Mouse (Mus musculus): Measurements from ENCODE around the gene Slc9a1.

Slc9a1 gene

GRCm38 (mm10) chr4:133442194-133442593, 72.7 kb downstream of the Slc9a1 start:
- DNase-seq = no peak

DNA sequence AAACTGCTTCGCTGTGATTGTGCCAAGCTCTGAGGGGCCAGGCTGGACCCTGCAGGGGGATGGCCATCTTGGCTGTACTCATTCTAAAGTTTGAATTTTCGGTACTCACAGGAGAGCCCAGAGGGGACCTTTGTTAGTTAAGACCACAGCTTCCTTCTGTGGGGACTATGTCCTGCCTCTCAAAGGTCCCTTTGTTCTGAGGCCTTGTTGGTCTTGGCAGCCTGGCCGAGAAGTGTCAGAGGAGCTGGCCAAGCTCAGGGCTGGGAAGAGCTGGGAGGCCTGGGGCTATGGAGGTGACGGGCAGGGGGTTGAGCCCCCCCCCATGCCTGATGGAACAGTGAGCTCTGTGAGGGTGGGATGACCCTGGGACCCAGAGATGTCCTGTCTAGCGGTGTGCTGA, 73.6 kb downstream of the Slc9a1 start:
- DNase-seq = no peak

DNA sequence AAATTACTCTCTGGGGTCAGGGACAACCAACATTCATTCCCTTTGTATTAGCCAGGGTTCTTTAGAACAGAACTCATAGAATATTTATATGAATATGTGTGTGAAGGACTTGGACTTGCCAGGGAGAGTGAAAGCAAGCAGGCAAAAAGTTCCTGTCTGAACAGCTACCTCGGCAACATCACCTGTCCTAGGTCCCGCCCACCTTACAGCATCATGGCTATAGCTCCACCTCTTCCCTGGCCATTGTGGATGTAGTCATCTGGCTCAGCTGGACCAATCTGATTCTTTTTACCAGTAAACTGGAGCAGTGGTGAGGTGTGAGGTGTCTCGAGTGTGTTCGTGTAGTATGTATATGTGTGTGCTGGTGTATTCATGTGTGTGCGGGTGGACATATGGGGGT, 76.2 kb downstream of the Slc9a1 start:
- DNase-seq = no peak

GRCm38 (mm10) chr4:133447366-133447765, 77.9 kb downstream of the Slc9a1 start:
- DNase-seq = no peak

- DNase-seq = no peak
These were observed 78.5 kb downstream of the Slc9a1 start for GRCm38 (mm10) chr4:133447967-133448366.

- DNase-seq = no peak
These were observed 79.3 kb downstream of the Slc9a1 start for GRCm38 (mm10) chr4:133448708-133449388.

- peak; percentile 30 for DNase-seq
These were observed 80.2 kb downstream of the Slc9a1 start for GRCm38 (mm10) chr4:133449726-133450125.

- DNase-seq = peak; percentile 69
These were observed 82.0 kb downstream of the Slc9a1 start for GRCm38 (mm10) chr4:133451536-133451935.

GRCm38 (mm10) chr4:133452433-133452832, 82.9 kb downstream of the Slc9a1 start:
- DNase-seq = no peak

DNA sequence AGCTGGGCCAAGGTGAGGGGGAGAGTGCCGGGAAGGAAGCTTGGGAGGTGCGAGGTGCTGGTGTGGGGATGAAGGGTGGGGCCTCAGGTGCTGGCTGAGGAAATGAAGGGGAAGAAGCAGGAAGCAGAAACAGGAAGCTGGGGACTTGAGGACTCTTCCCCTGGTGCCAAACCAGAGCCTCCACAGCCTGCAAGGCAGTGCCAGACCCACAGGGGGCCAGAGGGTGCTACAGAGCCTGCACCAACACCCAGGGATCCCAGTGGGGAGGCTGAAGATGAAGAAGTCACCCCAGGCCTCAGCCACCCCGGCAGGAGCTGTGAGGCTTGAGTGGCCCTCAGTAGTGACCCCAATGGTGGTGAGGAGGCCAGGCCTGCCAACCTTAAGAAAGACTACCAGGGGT, 88.5 kb downstream of the Slc9a1 start:
- no peak for DNase-seq

DNA sequence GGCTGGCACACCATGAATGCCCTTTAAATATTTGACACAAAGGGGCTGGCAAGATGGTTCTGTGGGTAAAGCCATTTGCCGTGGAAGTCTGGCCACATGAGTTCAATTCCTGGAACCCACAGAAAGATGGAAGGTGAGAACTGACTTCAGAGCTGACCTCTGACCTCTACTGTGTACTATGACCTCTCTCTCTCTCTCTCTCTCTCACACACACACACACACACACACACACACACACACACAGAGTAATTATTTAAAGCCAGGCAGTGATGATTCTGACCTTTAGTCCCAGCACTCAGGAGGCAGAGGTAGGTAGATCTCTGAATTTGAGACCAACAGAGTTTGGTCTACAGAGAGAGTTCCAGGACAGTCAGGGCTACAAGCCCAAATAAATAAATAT, 90.5 kb downstream of the Slc9a1 start:
- DNase-seq = no peak

GRCm38 (mm10) chr4:133460796-133461325, 91.4 kb downstream of the Slc9a1 start:
- no peak for DNase-seq

DNA sequence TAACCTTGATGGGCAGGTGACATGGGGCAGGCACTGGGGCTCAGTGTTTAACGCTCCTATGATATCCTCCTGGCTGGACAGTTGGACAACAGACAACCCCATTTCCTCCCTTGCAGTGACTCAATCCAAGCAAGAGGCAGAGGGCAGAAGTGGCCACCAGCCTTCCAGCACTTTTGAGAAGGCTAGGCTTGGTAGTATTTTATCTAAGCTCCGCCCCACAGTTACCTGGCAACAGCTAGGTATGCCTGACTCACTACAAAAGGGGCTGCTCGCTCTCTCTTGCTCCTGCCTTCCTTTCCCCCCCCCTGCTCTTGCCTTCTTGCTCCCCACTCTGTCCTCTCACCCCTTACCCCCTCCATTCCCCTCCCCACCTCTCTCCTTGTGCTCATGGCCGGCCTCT, 91.9 kb downstream of the Slc9a1 start:
- no peak for DNase-seq

DNA sequence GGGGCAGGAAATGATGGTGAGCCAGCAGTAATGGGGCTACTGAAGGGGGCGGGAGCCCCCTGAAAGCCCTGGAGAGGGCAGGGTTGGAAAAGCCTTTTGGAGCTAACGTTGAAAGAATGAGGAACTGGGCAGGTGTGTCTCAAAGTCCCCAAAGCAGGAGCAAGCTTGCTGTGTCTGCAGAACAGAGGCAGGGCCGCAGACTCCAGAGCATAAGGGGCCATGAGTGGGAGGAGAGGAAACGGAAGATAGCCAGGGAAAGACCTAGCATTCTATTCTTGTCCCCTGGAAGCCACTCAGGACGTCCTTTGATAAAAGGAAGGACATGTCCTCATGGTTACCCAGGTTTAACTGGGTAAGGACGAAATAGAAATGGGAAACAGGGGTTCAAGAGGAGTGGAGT, 93.7 kb downstream of the Slc9a1 start:
- DNase-seq = no peak

- peak; percentile 74 for DNase-seq
These were observed 98.6 kb downstream of the Slc9a1 start for GRCm38 (mm10) chr4:133468080-133468479.

DNA sequence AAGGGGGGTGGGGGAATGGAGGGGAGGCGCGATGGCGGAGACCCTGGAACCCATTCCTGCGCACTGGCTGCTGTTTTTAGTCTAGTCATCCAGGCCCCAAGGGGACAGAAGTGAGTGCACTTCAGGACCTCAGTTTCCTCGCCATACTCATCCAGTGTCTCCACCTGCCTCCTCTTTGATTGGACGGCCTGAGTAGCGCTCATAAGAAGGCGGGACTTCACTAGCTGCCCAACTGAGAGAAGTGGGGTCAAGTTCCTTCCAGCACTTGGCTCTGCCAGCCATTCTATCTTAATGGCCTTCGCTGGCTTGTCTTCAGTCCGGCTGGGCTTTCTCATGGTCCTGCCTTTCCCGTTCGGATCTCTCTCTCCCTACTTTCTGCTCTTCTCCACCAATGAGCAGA, 99.6 kb downstream of the Slc9a1 start:
- DNase-seq = no peak

DNA sequence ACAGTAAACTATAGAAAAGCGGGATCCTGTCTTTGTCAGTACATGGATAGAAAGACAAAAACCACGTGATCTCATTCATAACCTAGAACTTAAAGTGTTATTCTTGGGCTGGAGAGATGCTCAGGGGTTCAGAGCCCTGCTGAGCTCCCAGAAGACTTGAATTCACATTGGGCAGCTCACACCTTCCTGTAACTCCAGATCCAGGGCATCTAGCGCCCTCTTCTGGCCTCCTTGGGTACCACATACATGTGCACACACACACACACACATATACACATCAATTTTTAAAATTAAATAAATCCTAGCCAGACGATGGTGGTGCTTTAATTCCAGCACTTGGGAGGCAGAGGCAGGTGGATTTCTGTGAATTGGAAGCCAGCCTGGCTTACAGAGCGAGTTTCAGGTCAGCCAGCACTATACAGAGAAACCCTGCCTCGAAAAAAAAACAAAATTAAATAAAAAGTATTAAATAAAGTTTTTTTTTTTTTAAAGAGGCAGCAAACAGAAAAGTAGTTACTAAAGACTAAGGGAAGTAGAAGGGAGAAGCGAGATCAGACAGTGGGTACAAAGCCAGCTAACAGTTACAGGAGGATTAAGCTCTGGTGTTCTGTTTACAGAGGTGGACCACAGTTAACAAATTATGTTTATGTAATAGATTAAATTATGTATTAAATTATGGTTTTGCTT, 101.8 kb downstream of the Slc9a1 start:
- no peak for DNase-seq

Data from cerebellum, adult 11 months (tissue).